Comparison of ENCODE assay signal across 17 mouse cellular contexts in the genomic region with DNA sequence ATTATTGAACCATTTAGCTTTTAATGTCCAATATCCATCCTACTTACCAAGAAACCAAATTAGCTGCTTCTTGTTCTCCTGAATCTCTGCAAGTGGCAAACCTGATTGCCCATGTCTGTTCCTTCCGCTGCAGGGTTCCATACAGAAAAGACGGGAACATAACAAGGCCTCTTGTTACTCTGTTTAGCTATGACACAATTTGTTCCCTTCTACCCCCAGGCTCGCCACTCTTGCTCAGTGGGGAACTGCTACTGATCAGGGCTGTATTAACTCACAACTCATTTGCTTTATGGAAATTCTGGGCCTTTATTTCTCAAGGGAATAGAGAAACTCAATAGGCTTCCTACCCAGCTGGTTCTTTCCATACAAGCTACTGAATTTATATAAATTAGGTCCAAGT.
"Had no signal": no experiment of that assay in that cellular context is flagged by ENCODE, and none has a peak within 500 bp of the region (broad histone marks: within the 10 kb centered on the region; RNA-seq: fewer than 3 reads in every experiment).

No protein-coding gene starts in this region.

- H3K27ac ChIP-seq: lung, embryonic 15.5 days; macrophage; midbrain, embryonic 12.5 days; neural tube, embryonic 12.5 days; stomach, embryonic 15.5 days; stomach, postnatal 0 days had no signal

- H3K4me1 ChIP-seq: lung, embryonic 15.5 days; megakaryocyte, embryonic 14.5 days; midbrain, embryonic 12.5 days; neural tube, embryonic 12.5 days; stomach, embryonic 15.5 days had no signal

- H3K36me3 ChIP-seq: lung, embryonic 15.5 days; midbrain, embryonic 12.5 days; neural tube, embryonic 12.5 days; stomach, embryonic 15.5 days had no signal

- H3K9ac ChIP-seq: lung, embryonic 15.5 days; midbrain, embryonic 12.5 days; neural tube, embryonic 12.5 days; stomach, embryonic 15.5 days had no signal

- H3K4me2 ChIP-seq: lung, embryonic 15.5 days; midbrain, embryonic 12.5 days; neural tube, embryonic 12.5 days; stomach, embryonic 15.5 days had no signal

- ATAC-seq: lung, postnatal 0 days; midbrain, embryonic 16.5 days had no signal

- H3K4me3 ChIP-seq: lung, embryonic 15.5 days; megakaryocyte, embryonic 14.5 days; midbrain, embryonic 12.5 days; neural tube, embryonic 12.5 days; stomach, embryonic 15.5 days had no signal

- H3K27me3 ChIP-seq: lung, embryonic 15.5 days; megakaryocyte, embryonic 14.5 days; midbrain, embryonic 12.5 days; neural tube, embryonic 12.5 days; stomach, embryonic 15.5 days had no signal

- DNase-seq: lung, adult 2 months; lung, postnatal 14 days; lung, postnatal 36 days; midbrain, embryonic 14.5 days; right cerebral cortex, postnatal 14 days; thymus, adult 2 months; thymus, postnatal 25 days; thymus, postnatal 4 days had no signal

- H3K9me3 ChIP-seq: lung, embryonic 15.5 days; midbrain, embryonic 12.5 days; neural tube, embryonic 12.5 days; stomach, embryonic 15.5 days had no signal
